Mouse (Mus musculus): ENCODE measurements at regions not wholly inside any gene's neighbourhood (a gene's known extent, or its start where the extent isn't known, plus 50 kb on each side); places are given as distances from the start of the nearest gene placed in this dataset.

- TF ChIP-seq CTCF (IDR thresholded peaks at IDR 0.05; ENCODE audit: borderline replicate concordance, control insufficient read depth, extremely low read depth, insufficient read depth, low read length, poor library complexity) = no peak
- TF ChIP-seq POLR2A (IDR thresholded peaks at IDR 0.05; ENCODE audit: control insufficient read depth, extremely low read depth, insufficient read depth, low read length, poor library complexity) = no peak
Measured at GRCm38 (mm10) chr2:77347027-77347426, 66.6 kb upstream of the Sestd1 start.

All from thymus, adult 2 months (tissue).